Mouse (Mus musculus) lung, postnatal 14 days (tissue): ENCODE data around the gene Atp6v0a4.

Experiments
- DNase-seq: peaks from one replicate; pipeline ENCODE4 v3.0.0; 2021

Gene Atp6v0a4

DNA sequence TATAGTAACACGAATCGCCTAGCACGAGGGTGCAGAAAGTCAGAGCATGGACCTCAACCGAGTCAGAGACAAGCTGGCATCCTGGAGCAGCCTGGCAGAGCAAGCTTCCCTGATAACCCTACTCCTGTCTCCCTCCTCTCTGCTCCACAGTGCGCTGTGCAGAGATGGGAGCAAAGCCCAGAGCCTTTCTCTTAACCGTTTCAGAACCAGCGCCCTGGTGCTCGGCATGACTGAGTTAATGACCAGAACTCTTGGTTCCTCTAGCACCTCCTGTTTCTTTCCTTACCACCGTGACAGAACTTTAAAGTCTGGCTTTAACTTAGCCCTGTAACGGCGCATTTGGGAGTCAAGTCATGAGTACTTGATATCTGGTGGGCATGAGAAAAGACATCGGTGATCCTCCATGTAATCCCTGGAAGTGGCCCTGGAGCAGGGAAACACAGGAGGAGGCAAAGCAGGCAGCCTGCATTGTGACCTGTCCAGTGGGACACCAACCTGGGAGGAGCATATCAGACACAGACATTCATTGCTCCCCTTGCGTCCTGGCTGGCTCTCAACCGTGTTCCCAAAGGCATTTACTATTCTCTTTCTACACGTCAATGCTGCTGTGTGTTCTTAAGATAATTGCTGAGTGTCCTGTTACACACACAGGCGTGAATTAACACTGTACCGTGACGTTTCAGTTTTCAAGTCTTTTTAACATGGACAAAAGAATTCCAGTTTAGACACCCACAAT lies 747 bp downstream of the Atp6v0a4 start:
- no peak for DNase-seq

DNA sequence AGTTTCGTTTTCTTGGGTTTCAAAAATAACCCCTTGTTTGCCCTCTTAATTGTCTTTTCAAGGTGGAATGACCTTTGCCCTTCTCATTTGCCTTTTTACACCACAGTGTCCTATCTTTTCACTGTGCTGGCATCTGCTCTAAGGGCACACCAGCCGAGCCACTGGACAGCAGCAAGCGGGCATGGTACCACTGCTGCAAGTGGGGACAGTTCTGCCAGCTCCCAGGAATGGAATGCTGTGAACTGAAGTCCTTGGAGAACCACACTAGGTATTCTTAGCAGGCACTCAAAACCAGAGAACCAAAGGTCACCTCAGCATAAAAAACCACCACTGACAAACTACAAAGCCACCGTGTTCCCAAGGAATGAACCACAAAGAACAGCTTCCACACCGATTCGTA lies 1.6 kb downstream of the Atp6v0a4 start:
- no peak for DNase-seq

DNA sequence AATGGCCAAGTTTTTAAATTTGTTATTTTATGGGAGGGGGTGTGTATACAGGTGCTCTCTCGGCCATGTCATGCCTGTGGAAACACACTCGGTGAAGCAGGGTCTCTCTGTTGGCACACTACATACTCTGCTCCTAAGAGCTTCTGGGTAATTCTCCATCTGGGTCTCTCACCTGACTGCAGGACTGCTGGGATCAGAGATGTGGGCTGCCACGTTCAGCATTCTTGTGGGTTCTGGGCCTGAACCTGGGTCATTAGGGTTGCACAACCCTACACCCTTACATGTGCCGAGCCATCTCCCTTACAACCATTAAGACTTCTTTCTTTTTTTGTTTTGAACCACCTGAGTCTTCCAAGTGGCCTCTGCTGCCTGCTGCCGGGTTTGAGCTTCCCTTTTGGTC lies 2.5 kb downstream of the Atp6v0a4 start:
- no peak for DNase-seq

DNA sequence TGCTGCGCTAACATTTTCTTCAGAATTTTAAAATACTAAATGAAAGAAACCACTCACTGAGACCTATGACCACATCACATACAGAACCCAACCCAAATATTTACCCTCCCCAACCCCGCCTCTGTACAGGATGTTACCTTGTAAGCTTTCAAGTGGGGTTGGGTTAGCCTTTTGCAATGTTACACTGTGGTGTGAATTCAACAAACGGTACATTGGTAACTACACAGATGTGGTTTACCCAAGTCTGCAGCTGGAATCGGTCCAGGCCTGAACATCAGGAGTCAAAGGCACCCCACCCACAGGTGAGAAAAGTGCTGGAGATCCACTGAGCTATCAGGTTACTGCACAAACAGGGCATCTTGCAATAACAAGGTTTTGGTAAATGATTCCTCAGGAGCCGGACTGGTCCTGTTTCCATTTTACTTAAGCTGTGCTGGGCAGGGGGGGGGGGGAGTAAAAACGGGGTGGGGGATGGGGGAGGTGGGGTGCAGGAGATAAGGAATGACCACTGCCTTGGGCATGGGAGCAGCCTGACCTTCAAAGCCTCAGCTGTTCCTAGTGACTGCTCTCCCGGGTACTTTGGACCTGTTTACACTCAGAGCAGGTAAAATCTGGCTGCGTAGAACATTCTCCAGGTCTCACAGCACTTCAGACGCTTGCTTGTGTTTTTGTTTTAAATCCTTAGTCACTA lies 3.6 kb downstream of the Atp6v0a4 start:
- DNase-seq, result peak; percentile 69

DNA sequence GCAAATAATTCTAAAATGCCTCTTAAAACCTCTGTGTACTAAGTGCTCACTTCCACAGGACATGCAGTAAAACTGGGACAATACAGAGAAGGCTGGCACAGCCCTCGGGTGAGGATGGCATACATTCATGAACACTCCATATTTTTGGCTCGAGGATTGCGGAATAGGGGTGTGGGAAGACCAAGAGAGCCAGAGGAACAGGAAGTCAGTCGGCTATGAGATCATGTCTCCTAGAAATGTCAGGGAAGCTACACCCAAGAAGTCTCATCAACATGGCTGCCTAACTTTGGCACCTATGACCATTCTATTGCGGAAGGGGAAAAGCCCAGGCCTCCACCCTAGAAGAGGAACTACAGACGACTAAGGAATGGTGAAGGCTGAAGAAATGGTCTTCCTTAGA lies 6.0 kb downstream of the Atp6v0a4 start:
- DNase-seq, result no peak

DNA sequence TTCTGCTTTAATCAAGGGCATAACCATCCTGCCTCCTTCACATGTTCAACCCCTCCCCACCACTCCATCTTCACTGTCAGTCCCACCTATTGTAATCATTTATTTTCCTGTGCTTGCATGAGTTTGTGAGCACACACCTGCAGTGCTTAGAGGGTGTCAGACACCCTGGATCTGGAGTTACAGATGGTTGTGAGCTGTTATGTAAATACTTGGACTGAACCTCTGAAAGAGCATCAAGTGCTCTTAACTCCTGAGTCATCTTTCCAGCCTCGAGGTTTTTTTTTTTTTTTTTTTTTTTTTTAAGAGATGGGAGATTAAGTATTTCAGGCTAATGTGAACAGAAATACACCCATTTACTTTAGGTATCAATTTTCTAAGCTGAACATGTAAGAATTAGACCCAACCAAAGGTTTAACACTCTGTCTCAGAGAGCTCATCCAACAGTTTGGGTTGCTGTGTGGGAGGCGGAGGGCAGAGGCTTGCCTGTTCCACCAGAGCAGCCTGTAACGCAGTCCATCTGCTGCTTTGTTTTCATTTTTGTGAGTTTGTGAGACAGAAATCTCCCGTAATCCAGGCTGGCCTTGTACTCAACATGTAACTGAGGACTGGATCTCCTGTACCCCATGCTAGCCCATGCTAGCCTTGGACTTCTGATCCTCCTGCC lies 8.1 kb downstream of the Atp6v0a4 start:
- no peak for DNase-seq

DNA sequence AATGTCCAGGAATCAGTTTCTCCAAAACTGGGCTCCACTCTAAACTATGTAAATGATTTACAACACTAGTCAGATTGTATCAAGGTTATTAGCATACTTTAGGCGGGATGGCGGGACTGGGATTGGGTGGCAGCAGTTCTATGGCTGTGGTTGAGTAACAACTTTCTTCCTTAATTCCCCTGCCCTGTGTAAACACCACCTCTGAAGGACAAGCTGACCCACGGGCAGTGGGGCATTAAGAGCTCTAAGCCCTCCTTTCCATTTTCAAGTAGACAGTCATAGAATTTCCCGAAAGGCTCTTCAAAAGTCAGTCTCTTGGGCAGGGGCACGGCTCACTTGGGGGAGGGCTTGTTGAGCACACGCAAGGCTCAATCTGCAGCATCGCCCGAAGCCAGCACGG lies 13.5 kb downstream of the Atp6v0a4 start:
- no peak for DNase-seq

DNA sequence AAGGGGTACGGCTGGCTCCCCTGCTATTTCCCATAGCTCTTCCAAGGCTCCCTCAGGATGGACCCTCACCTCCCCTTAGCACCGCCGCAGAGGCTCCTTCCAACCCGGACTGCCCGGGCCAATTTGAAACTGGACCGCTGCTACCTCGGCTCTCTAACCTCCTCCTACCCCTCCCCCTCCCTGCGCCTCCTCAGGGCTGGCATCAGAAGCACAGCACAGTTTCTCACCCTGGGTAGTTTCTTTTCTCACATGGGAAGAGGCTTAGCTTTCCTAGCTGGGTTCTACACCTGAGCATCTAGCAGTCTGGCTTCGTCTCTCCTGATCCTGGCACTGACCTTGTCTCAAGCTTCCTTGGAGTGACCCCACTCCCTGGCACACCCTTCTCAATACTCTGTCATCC lies 14.5 kb downstream of the Atp6v0a4 start:
- peak; percentile 26 for DNase-seq

DNA sequence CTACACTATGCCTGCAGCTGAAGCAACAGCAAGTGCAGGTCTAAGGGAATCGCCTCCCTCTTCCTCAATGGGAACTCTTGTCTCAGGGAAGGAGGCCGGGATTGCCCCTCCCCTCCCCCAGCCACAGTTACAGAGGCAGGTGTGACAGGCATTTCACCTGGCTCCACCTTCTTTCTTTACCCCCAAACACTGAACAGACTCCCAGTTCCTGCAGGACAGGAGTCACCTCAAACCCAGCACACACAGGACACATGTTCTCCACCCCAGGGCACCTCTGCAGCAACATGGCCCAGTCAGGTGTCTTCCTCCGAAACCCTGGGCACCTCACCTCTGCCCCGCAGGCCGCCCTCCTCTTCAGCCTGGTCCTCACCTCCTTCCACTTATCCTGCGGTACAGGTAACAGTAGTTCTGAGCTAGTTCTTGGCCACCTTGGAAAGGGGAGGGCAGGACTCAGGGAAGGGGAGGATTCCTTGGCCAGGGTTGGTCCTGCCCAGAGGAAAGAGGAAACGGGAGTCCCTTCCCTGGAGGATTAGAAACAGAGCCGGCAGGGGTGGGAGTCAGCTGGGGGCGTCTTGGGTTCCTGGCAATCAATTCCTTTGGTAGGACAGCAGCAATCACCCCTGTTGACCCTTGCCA lies 15.1 kb downstream of the Atp6v0a4 start, which contains the start of gene Tmem213:
TSS of gene Tmem213 (plus strand) at position 96 of the 636 bp plus-strand sequence.
- DNase-seq, result no peak

DNA sequence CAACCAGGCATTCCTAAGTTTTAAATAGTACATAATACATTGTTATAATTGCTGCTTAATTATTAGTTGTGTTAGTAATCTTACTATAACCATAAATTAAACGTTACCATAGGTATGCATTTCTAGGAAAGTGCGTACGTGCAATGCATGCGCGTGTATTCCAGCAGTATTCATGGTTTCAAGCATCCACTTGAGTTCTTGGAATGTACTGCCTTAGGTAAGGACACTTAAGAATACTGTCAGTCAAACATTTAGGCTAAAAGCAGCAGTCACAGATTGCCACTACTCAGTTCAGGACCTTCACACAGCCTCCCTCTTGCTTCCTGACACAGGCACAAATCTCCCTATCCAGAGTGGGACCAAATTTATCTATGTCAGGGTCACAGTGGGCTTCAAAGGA lies 15.9 kb downstream of the Atp6v0a4 start:
- DNase-seq, result no peak

DNA sequence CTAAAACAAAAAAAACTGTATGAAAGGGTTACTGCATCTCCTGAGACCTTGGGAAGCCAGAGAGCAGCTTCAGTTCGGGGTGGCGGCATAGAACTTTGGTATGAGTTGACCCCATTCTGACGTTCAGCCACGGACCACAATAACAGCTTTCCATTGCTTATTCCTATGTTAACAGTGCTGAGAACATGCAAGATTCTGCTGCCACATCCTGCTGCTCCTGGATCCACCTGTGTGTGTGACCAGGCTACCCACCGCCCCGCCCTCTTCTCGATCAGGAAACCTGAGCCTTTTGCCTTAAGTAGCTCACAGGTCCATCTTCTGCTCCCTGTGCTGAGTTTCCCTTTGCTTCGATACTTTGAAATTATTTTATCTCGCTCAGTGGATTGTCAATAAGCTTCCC lies 18.5 kb downstream of the Atp6v0a4 start:
- no peak for DNase-seq

DNA sequence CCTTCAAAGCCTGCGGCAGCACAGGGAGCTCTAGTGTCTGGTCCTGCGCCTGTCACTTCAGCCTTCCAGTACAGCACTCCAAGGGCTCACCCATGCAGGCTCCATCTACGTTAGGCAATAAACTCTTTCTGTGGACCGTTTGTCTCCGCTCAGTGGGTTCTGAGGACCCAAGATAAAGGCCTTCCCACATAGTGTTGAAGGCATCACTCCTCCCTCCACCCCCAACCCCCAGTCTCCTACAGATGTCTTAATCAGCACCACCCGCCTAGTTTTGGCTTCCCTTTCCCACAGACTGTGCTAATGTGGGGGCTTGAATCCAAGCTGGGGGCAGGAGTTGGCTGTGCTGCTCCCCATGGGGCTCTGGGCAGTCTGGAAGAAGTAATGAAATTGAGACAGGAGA lies 20.6 kb downstream of the Atp6v0a4 start:
- DNase-seq, result no peak

DNA sequence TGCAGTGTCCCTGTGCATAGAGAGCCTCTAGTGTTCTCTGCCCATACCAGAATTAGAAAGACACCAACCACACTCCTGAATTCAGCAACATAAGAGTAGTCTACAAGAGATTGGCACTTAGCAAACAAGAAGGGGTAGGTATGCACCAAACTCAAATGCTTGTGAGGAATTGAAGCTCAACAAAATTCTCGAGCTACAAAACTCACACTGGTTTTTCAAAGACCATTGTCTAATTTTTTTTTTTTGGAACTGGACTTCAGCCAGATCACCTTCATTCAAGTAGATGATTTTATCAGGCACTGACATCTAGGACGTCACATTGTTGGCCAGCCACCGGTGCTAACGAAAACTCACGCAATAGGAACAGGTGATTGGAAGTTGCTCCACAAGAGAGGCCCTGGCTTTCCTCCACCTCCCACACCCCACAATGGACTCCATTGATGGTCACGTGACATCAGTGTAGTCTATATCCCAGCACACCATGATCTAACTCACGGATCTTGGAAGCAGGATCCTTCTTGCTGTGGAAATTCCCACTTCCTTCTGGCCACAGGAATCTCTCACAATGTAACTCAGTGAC lies 22.1 kb downstream of the Atp6v0a4 start:
- DNase-seq, result no peak

DNA sequence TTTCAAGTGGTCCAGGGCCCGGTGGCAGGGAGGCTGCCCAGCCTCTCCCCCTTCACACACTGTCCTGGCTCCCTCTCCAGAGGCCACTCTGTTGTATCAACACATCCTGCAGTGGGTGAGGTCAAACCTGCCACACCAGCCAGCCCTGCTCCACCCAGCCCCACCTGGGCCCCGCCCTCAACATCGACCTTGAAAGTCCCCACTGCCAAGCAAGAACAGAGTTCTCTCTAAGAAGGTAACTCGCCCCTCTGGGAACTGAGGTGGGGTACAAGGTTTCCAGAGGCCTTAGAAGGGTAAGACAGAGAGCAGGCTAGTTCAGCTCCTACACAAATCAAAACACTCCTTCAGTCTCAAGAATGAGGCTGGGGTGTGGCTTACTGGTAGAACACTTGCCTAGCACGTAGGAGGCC lies 27.4 kb downstream of the Atp6v0a4 start:
- peak; percentile 50 for DNase-seq

DNA sequence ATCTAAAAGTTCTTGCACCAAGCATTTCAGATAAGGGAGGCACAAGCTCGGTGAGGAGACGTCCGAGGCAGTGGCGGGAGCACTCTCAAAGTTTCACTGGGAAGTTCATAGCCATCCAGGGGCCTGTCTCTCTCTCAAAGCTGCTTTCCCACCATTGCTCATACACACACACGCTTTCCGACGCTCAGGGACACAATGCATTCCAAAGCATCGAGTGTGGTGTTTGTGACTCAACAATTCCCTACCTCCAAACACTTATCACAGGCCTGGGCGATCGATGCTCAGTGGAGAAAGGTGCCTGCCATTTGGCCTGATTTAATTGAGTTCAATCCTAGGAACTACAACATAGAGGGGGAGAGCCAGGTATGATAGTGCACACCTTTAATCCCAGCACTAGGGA lies 29.7 kb downstream of the Atp6v0a4 start:
- DNase-seq, result no peak

DNA sequence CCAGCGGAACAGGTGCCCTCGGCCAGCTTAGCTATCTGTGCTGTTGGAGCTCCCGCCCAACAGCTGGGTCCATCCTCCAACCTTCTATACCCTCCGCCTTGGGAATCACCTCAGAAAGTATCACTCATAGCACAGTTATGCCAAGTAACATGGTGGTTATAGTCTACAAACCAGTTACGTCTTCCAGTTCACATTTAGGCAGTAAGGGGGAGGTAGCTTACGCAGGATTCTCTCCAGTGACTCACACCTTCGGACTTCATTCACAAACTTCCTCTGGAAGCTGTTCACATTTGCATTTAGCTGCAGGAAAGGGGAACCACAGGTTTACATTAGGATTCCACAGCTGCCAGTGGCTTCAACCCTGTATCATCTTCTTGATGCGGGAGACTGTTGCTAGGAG lies 31.8 kb downstream of the Atp6v0a4 start:
- DNase-seq, result no peak

DNA sequence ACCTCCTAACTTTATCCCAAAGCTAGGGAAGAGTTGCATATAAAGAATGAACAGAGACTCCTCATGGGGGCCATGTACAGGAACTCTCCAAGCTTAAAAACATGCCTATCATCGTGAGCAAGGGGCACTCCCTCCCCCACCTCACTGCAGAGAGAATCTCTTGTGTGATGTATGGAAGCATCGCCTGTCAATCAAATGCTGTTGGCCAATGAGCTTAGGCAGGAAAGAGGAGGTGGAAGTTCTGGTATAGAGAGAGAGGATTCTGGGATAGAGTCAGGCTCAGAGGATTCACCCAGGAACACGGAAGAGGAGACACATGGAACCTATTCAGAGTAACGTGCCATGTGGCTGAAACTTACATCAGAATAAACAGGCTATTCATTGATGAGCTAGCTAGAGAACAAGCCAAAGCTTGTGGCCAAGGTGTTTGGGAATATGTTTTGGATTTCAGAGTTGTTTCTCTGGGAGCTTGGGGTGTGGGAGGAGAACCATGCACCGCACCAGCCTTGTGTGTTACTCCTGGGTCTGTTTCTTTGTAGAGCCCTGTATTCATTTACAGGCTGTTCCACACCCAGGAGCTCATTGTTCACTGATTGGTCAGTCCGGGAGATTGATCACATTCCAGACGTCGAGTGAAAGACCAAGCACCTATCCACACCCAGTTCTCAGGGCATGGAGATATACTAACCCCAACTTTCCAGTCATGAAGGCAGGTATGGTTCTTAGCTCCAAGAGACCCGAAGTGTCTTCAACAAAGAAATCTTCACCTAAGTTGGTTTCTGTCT lies 37.0 kb downstream of the Atp6v0a4 start:
- no peak for DNase-seq

DNA sequence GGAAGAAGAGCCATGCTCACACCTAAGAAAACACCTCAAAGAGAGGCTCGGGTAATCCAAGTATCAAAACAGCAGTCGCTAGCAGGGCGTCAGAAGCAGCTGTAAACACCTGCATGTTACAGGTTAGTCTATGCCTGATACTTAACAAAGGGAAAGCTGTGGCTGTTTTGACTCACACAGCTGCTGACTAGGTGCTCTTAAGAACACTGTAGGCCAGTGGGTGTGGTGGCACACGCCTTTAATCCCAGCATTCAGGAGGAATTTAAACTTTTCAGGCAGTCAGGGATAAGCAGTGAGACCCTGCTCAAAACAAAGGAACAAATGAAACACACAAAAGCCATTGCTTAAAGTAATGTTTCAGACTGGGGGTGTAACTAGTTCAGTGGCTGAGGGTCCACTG lies 41.2 kb downstream of the Atp6v0a4 start:
- DNase-seq, result no peak

DNA sequence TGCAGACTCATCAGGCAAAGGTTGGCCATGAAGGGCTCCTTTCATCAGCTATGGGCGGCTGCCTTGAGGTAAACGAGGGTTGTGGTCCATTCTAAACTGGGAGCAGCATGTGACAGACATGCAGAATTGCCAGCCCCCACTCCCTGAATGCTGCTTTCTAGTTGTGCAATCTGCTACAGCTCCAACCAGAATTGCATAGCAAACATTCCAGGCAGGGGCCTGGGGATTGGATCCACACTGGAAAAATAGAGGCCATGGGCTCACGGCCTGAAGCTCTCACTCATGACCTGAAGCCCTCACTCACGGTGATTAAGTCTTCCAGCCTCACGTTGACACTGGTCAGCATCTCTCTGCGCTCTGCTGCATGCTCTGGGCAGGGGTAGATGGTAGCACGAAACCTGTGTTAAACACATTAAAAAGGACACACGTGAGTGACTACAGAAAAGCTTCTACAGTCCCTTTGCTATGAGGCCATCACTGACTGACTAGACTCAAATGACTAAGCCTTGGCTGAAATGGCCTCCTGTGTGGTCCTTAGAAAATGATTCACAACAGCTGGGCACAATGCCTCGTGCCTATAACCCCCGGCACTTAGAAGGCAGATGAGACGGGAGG lies 42.6 kb downstream of the Atp6v0a4 start:
- DNase-seq, result peak; percentile 35

DNA sequence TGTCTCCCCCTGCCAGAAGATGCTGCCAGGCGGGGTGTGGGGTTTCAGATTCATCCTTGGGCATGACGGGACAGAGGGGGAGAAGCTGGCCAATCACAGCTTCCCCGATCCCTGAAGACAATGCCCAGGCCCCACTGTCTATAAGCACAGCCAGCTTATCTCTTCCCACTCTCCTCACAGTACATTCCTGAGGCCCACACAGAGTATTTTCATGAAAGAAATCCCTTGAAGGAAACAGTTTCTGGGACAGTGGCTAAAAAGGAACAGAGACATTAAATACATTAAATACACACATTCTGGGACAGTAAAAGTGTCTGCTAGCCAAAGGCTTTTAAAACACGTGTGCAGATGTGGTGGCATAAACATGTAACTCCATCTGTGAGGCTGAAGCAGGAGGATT lies 44.0 kb downstream of the Atp6v0a4 start:
- no peak for DNase-seq

DNA sequence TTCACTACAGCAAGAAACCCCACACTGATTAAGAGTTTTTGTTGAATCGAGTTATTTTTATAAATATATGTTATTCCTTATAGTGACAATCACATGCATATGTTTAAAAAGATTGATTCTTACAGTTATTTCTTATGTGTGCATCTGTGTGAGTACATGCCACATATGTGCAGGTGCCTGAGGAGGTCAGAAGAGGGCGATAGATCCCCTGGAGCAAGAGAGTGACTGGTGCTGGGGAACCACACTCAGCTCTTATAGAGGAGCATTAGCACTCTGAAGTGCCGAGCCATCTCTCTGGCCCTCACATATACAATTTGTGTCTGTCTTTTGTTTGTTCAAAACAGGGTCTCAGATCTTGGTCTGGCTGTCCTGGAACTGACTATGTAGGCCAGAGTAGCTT lies 50.8 kb downstream of the Atp6v0a4 start:
- DNase-seq, result no peak
